Mouse (Mus musculus) stomach, embryonic 15.5 days (tissue): ENCODE measurements around the gene Ppme1. TPM values are rescaled to one million over a fixed set of nuclear protein-coding genes. Genes with fewer than 3 reads are reported as not detected.

ENCODE experiments used
- ATAC-seq: fragments of 200-750 bp; cut with Nextera tagmentation; 2 replicates; pipeline ENCODE4 v1.8.0; 2017; ENCODE audit warnings: low read depth, moderate number of reproducible peaks, moderate TSS enrichment; ENCODE audit not compliant: insufficient read depth, low FRiP score
- H3K27ac ChIP-seq: fragments of 300-500 bp; sonication (generic); 2 replicates; pipeline ENCODE4 v1.5.1; 2015; ENCODE audit warnings: mild to moderate bottlenecking, inconsistent platforms
- H3K27me3 ChIP-seq: fragments of 300-500 bp; sonication (generic); replicated peaks from 2 replicates; pipeline ENCODE4 v1.6.1; 2015; ENCODE audit warnings: inconsistent platforms
- H3K36me3 ChIP-seq: fragments of 300-500 bp; sonication (generic); 2 replicates; pipeline ENCODE4 v1.6.1; 2015; ENCODE audit warnings: inconsistent platforms
- H3K4me1 ChIP-seq: fragments of 300-500 bp; sonication (generic); 2 replicates; pipeline ENCODE4 v1.6.1; 2015; ENCODE audit warnings: inconsistent platforms
- H3K4me2 ChIP-seq: fragments of 300-500 bp; sonication (generic); 2 replicates; pipeline ENCODE4 v1.6.1; 2015; ENCODE audit warnings: mild to moderate bottlenecking, inconsistent platforms
- H3K4me3 ChIP-seq: fragments of 300-500 bp; sonication (generic); replicated peaks from 2 replicates; pipeline ENCODE4 v1.5.1; 2015; ENCODE audit warnings: inconsistent platforms
- H3K9ac ChIP-seq: fragments of 300-500 bp; sonication (generic); 2 replicates; pipeline ENCODE4 v1.6.1; 2015; ENCODE audit warnings: inconsistent platforms
- H3K9me3 ChIP-seq: fragments of 300-500 bp; sonication (generic); 2 replicates; pipeline ENCODE4 v1.6.1; 2016; ENCODE audit warnings: inconsistent platforms
- WGBS: fragments of 180-500 bp; shearing (Covaris S2); methylation state at CpG from one replicate; pipeline ENCODE4 v1.1.7; 2015; 5-methylcytosine and 5-hydroxymethylcytosine counted together
- polyA plus RNA-seq: library from polyadenylated mRNA; unstranded; fragments of >200 nt; fragmentation: Nextera tagmentation; extraction: Ambion mirVana; gene quantifications from 2 replicates; pipeline ENCODE4 v1.2.1, GENCODE M21; 2015

Gene Ppme1
- polyA plus RNA-seq, 1 experiment from 2014 or later = 51.4 TPM

GRCm38 (mm10) chr7:100378257-100378656 lies 6.2 kb upstream of the Ppme1 start:
- no peak overlapping the region for H3K9ac ChIP-seq
- no peak overlapping the region for H3K27ac ChIP-seq
- H3K27me3 ChIP-seq = no peaks in the 10 kb centered on the region
- no peak overlapping the region for H3K4me3 ChIP-seq
- no peaks in the 10 kb centered on the region for H3K9me3 ChIP-seq
- H3K4me2 ChIP-seq = no peak overlapping the region
- H3K36me3 ChIP-seq = peaks cover 17% of the 10 kb centered on the region; the same call in 1 of the 2 replicates
- no peaks in the 10 kb centered on the region for H3K4me1 ChIP-seq
- ATAC-seq = no peak
- 83% methylated on average over 2 of the region's 2 CpGs for WGBS

- ATAC-seq = no peak
- peak overlapping the region; percentile 83 for H3K4me3 ChIP-seq
- peak overlapping the region; percentile 87 for H3K27ac ChIP-seq
- no peaks in the 10 kb centered on the region for H3K27me3 ChIP-seq
- peaks cover 6% of the 10 kb centered on the region; the same call in 1 of the 2 replicates for H3K36me3 ChIP-seq
- peak overlapping the region; percentile 60 for H3K4me2 ChIP-seq
- H3K9me3 ChIP-seq = no peaks in the 10 kb centered on the region
- H3K9ac ChIP-seq = peak overlapping the region; percentile 46; the same call in 1 of the 2 replicates
- WGBS = 4% methylated on average over 17 of the region's 17 CpGs
- H3K4me1 ChIP-seq = peaks cover 6% of the 10 kb centered on the region; the same call in 1 of the 2 replicates
Observed at GRCm38 (mm10) chr7:100372452-100372980, 409 bp upstream of the Ppme1 start.

- ATAC-seq = no peak
- Histone ChIP-seq H3K9ac (no peak overlapping the region), H3K27me3 (no peaks in the 10 kb centered on the region), H3K4me3 (no peak overlapping the region), H3K9me3 (no peaks in the 10 kb centered on the region), H3K27ac (no peak overlapping the region), H3K4me1 (no peaks in the 10 kb centered on the region; the same call in 1 of the 2 replicates), H3K36me3 (no peaks in the 10 kb centered on the region), H3K4me2 (no peak overlapping the region)
- 37% methylated on average over 6 of the region's 6 CpGs for WGBS
Observed at GRCm38 (mm10) chr7:100364888-100365287, 7.2 kb downstream of the Ppme1 start.

- Histone ChIP-seq H3K4me1 (no peaks in the 10 kb centered on the region; the same call in 1 of the 2 replicates), H3K9me3 (no peaks in the 10 kb centered on the region), H3K9ac (no peak overlapping the region), H3K36me3 (no peaks in the 10 kb centered on the region), H3K4me2 (no peak overlapping the region), H3K4me3 (no peak overlapping the region), H3K27ac (no peak overlapping the region), H3K27me3 (no peaks in the 10 kb centered on the region)
- no peak for ATAC-seq
- 88% methylated on average over 2 of the region's 2 CpGs for whole genome bisulfite sequencing
Observed at GRCm38 (mm10) chr7:100363162-100363561, 8.9 kb downstream of the Ppme1 start.

GRCm38 (mm10) chr7:100357856-100358255 lies 14.3 kb downstream of the Ppme1 start:
- Histone ChIP-seq H3K4me1 (no peaks in the 10 kb centered on the region), H3K27ac (no peak overlapping the region), H3K27me3 (no peaks in the 10 kb centered on the region), H3K9me3 (no peaks in the 10 kb centered on the region), H3K4me3 (no peak overlapping the region), H3K9ac (no peak overlapping the region), H3K4me2 (no peak overlapping the region), H3K36me3 (no peaks in the 10 kb centered on the region)
- no peak for ATAC-seq

GRCm38 (mm10) chr7:100356768-100357167 lies 15.3 kb downstream of the Ppme1 start:
- Histone ChIP-seq H3K4me3 (no peak overlapping the region), H3K36me3 (no peaks in the 10 kb centered on the region), H3K4me1 (no peaks in the 10 kb centered on the region), H3K27ac (no peak overlapping the region), H3K4me2 (no peak overlapping the region), H3K9ac (no peak overlapping the region), H3K9me3 (no peaks in the 10 kb centered on the region), H3K27me3 (no peaks in the 10 kb centered on the region)
- no peak for ATAC-seq
- WGBS = 53% methylated on average over 1 of the region's 1 CpGs

GRCm38 (mm10) chr7:100356324-100356723 lies 15.8 kb downstream of the Ppme1 start:
- no peak overlapping the region for H3K9ac ChIP-seq
- WGBS = 61% methylated on average over 5 of the region's 5 CpGs
- no peak for ATAC-seq
- H3K27ac ChIP-seq = no peak overlapping the region
- H3K9me3 ChIP-seq = no peaks in the 10 kb centered on the region
- no peak overlapping the region for H3K4me3 ChIP-seq
- no peak overlapping the region for H3K4me2 ChIP-seq
- peaks cover 3% of the 10 kb centered on the region; the same call in 1 of the 2 replicates for H3K36me3 ChIP-seq
- no peaks in the 10 kb centered on the region for H3K4me1 ChIP-seq
- H3K27me3 ChIP-seq = no peaks in the 10 kb centered on the region

GRCm38 (mm10) chr7:100354984-100355383 lies 17.1 kb downstream of the Ppme1 start:
- Histone ChIP-seq H3K9ac (no peak overlapping the region), H3K4me1 (no peaks in the 10 kb centered on the region), H3K9me3 (no peaks in the 10 kb centered on the region), H3K36me3 (peaks cover 3% of the 10 kb centered on the region; the same call in 1 of the 2 replicates), H3K4me2 (no peak overlapping the region), H3K27me3 (no peaks in the 10 kb centered on the region), H3K27ac (no peak overlapping the region), H3K4me3 (no peak overlapping the region)
- ATAC-seq = no peak
- WGBS = 75% methylated on average over 4 of the region's 4 CpGs

GRCm38 (mm10) chr7:100335921-100336320 lies 36.2 kb downstream of the Ppme1 start:
- Histone ChIP-seq H3K4me3 (no peak overlapping the region), H3K27me3 (no peaks in the 10 kb centered on the region), H3K4me1 (no peaks in the 10 kb centered on the region), H3K9ac (no peak overlapping the region), H3K27ac (no peak overlapping the region), H3K4me2 (no peak overlapping the region), H3K36me3 (peaks cover 37% of the 10 kb centered on the region), H3K9me3 (no peaks in the 10 kb centered on the region)
- WGBS = 90% methylated on average over 2 of the region's 2 CpGs
- ATAC-seq = no peak

- Histone ChIP-seq H3K27ac (no peak overlapping the region), H3K9me3 (no peaks in the 10 kb centered on the region), H3K36me3 (peaks cover 33% of the 10 kb centered on the region), H3K4me2 (no peak overlapping the region), H3K4me3 (no peak overlapping the region), H3K27me3 (no peaks in the 10 kb centered on the region), H3K4me1 (no peaks in the 10 kb centered on the region), H3K9ac (no peak overlapping the region)
- WGBS = 83% methylated on average over 3 of the region's 3 CpGs
- ATAC-seq = no peak
Observed at GRCm38 (mm10) chr7:100331269-100331668, 40.8 kb downstream of the Ppme1 start.

- Histone ChIP-seq H3K4me3 (no peak overlapping the region), H3K36me3 (peaks cover 24% of the 10 kb centered on the region; the same call in 1 of the 2 replicates)
- 92% methylated on average over 4 of the region's 4 CpGs for WGBS
Observed at GRCm38 (mm10) chr7:100328636-100329035, 43.5 kb downstream of the Ppme1 start.

GRCm38 (mm10) chr7:100327514-100327913 lies 44.6 kb downstream of the Ppme1 start:
- H3K4me1 ChIP-seq = no peaks in the 10 kb centered on the region
- 79% methylated on average over 7 of the region's 7 CpGs for WGBS
- H3K4me2 ChIP-seq = no peak overlapping the region
- peaks cover 18% of the 10 kb centered on the region; the same call in 1 of the 2 replicates for H3K36me3 ChIP-seq
- no peak; the same call in 1 of the 2 replicates for ATAC-seq
- H3K4me3 ChIP-seq = no peak overlapping the region
- no peaks in the 10 kb centered on the region for H3K9me3 ChIP-seq
- H3K27ac ChIP-seq = no peak overlapping the region
- H3K27me3 ChIP-seq = no peaks in the 10 kb centered on the region
- no peak overlapping the region for H3K9ac ChIP-seq

More at GRCm38 (mm10) chr7:100328636-100329035, 43.5 kb downstream of the Ppme1 start:
- H3K27ac ChIP-seq = no peak overlapping the region
- no peaks in the 10 kb centered on the region for H3K9me3 ChIP-seq
- no peak overlapping the region for H3K4me2 ChIP-seq
- no peaks in the 10 kb centered on the region for H3K4me1 ChIP-seq
- H3K9ac ChIP-seq = no peak overlapping the region
- ATAC-seq = no peak
- H3K27me3 ChIP-seq = no peaks in the 10 kb centered on the region

GRCm38 (mm10) chr7:100325482-100325881 lies 46.6 kb downstream of the Ppme1 start:
- no peak overlapping the region for H3K27ac ChIP-seq
- H3K4me3 ChIP-seq = no peak overlapping the region
- WGBS = 73% methylated on average over 6 of the region's 6 CpGs
- H3K27me3 ChIP-seq = no peaks in the 10 kb centered on the region
- ATAC-seq = no peak
- H3K9me3 ChIP-seq = no peaks in the 10 kb centered on the region
- no peak overlapping the region for H3K9ac ChIP-seq
- no peaks in the 10 kb centered on the region for H3K4me1 ChIP-seq
- H3K4me2 ChIP-seq = no peak overlapping the region
- H3K36me3 ChIP-seq = 0 out of 2 replicates have a peak, but pooled peaks cover 9% of the 10 kb centered on the region
